Mouse (Mus musculus): ENCODE data around the gene Acsf2. TPM values are rescaled to one million over a fixed set of nuclear protein-coding genes. Genes with fewer than 3 reads are reported as not detected.
A peak's percentile ranks its signal among the peaks of the same experiment; 100 is the strongest.
"Not testable (repeated sequence)": the region's sequence is repeated elsewhere in the genome, so short reads cannot be mapped to it uniquely, and the experiment has no call there.

The Acsf2 gene
- 2.6 and 3.7 TPM in 2 replicates for polyA plus RNA-seq (2016; fragmentation: Nextera tagmentation; extraction: Ambion mirVana)

DNA sequence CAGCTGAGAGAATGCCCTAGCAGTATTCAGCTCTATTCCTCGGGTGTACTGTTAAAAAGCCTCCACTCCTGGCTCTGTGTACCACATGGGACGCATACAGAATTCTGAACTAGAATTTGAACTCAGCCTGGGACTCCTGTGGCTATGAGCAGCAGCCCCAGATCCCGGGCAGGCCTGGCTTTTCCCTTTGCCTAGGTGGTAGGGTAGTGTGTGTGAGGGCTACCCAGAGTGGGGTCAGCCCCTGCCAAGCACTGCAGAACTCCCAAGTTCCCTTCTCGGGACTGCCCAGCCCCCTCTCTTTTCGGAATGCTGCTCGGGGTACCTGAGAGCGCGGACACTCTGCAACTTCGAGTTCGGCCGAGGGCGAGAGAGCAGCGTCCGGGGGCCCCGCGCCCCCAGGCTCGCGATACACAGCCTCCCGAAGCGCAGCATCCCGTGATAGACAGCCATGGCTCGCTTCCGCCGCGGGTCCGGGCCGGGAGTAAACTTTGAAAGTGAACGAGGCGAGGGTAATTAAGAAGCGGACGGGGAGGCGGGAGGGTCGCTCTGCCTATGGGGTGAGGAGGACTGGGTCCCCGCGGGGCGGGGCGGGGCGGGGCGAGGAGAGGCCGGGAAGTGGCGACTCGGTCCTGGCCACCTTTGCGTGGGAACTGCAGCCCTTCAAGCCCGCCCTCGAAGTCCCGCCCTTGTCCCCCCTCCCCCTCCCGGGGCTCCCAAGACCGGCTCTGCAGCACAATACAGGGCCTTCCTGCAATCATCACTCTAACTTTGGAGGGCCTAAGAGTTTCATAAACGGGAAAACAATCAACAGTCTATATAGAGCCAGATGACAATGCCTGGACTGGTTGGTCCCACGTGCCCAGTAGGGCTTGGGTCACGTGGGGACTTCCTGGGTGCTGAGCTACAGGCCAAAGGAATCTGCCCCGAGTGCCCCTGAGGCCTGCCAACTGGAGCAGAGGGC lies at the start of gene Acsf2:
Gene Acsf2, minus strand, starts transcription at position 551 of the 961 bp plus-strand sequence.
- Histone ChIP-seq H3K36me3 (no peaks in the 10 kb centered on the region), H3K27ac (no peak within 1 kb of the TSS), H3K4me2 (replicated peaks) (peak within 1 kb of the TSS; percentile 77), H3K4me1 (peaks cover 5% of the 10 kb centered on the region), H3K4me3 (peak within 1 kb of the TSS; percentile 45), H3K9ac (peak within 1 kb of the TSS; percentile 50), H3K9me3 (no peaks in the 10 kb centered on the region), H3K27me3 (replicated peaks) (no peaks in the 10 kb centered on the region)
- ATAC-seq (ENCODE audit: low FRiP score, low read depth) = peak; percentile 89
- 2% methylated on average over 52 of the region's 52 CpGs for WGBS

DNA sequence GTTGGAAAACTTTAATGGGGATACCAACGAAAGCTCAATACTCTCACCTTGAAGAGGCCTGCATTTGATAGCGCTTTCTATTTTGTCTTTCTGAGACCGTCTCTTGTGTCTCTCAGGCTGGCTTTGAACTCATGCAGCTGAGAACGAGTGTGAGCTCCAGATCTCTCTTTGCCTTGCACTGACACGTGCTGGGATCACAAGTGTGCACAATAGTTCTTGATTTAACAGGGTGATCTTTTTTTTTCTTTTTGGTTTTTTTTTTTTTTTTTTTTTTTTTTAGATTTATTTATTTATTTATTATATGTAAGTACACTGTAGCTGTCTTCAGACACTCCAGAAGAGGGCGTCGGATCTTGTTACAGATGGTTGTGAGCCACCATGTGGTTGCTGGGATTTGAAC lies 49.6 kb upstream of the Acsf2 start:
- H3K4me2 ChIP-seq (replicated peaks); H3K4me3 ChIP-seq; ATAC-seq (ENCODE audit: low FRiP score, low read depth); H3K9ac ChIP-seq; H3K27ac ChIP-seq; H3K9me3 ChIP-seq; H3K27me3 ChIP-seq (replicated peaks): not testable (repeated sequence)
- peaks cover 37% of the 10 kb centered on the region for H3K36me3 ChIP-seq
- peaks cover 10% of the 10 kb centered on the region for H3K4me1 ChIP-seq
- 96% methylated on average over 7 of the region's 7 CpGs for WGBS

DNA sequence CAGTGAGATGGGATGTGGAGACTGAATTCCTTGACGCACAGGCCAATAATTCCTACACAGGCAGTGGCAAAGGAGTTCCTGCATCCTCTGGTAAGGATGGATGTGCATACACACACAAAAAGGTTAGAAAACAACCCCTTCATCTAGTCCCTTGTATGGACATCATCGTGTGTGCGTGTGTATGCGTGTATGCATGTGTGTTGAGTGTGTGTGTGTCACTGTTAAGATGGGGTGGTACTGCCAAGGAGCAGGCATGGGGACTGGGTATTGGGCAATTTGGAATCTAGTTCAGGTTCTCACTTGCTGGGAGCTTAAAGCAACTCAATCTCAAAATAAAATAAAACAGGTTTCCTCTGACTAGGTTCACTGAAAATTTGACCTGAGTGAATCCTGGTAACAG lies 44.8 kb upstream of the Acsf2 start:
- no peak overlapping the region for H3K9ac ChIP-seq
- H3K4me1 ChIP-seq = no peaks in the 10 kb centered on the region
- no peaks in the 10 kb centered on the region for H3K9me3 ChIP-seq
- no peaks in the 10 kb centered on the region for H3K27me3 ChIP-seq (replicated peaks)
- no peak for ATAC-seq (ENCODE audit: low FRiP score, low read depth)
- no peak overlapping the region for H3K4me2 ChIP-seq (replicated peaks)
- H3K36me3 ChIP-seq = peaks cover 84% of the 10 kb centered on the region
- 91% methylated on average over 4 of the region's 4 CpGs for WGBS
- no peak overlapping the region for H3K27ac ChIP-seq
- H3K4me3 ChIP-seq = no peak overlapping the region

DNA sequence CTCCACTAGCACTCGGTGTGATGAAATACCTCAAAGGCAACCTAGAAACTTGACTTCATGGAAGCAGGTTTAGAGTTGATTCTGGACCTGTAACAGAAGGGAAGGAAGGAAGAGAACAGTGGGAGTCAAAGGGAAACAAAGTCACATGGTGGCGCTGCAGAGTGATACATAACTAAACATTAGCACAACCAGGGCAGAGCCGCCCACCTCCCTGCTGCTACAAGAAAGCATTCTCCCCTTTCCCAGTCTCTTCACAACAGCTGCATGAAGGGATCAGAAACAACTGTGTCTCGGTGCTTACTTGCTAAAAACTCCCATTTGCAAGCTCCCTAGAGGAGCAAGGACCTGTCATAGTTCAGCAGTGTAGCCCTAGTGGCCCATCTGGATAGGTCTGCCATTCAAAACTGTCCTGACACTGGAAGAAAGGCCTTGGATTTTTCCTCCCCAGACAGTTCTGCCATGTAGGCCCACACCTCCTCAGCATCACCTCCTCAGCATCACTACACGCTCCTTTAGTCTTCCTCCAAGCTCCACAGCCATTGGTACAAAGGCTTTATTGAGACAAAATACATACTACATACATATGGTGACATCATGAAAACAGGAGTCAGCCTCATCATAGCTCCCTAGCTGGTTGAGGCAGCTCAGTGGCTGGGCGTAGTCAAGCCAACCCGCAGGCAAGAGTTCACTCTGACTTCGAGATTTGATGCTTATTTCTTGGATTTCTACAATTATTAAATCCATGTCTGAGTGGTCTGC lies 43.0 kb upstream of the Acsf2 start:
- Histone ChIP-seq H3K27ac (no peak overlapping the region), H3K4me3 (no peak overlapping the region), H3K9ac (no peak overlapping the region), H3K4me2 (replicated peaks) (no peak overlapping the region), H3K4me1 (no peaks in the 10 kb centered on the region), H3K9me3 (no peaks in the 10 kb centered on the region), H3K36me3 (peaks cover 90% of the 10 kb centered on the region), H3K27me3 (replicated peaks) (no peaks in the 10 kb centered on the region)
- ATAC-seq (ENCODE audit: low FRiP score, low read depth) = no peak
- WGBS = 91% methylated on average over 8 of the region's 8 CpGs

DNA sequence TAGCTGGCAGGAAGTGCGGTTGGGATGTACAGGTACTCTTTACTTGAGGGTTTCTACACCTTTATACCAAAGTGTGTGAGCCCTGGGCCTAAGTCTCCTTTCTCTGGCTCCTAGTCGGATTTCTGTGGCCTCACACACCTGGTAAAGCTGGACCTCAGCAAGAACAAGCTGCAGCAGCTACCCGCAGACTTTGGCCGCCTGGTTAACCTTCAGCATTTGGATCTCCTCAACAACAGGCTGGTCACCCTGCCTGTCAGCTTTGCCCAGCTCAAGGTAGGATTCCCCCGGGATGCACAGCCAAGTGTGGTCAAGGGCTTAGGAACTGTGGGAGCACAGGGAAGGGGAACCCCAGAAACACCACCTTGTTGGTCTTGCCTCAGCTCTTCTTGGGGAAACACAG lies 32.8 kb upstream of the Acsf2 start:
- ATAC-seq (ENCODE audit: low FRiP score, low read depth) = no peak
- H3K9ac ChIP-seq = no peak overlapping the region
- no peak overlapping the region for H3K4me2 ChIP-seq (replicated peaks)
- H3K4me1 ChIP-seq = peaks cover 10% of the 10 kb centered on the region; the same call in 1 of the 2 replicates
- no peaks in the 10 kb centered on the region for H3K9me3 ChIP-seq
- WGBS = 93% methylated on average over 5 of the region's 5 CpGs
- no peaks in the 10 kb centered on the region for H3K27me3 ChIP-seq (replicated peaks)
- no peak overlapping the region for H3K4me3 ChIP-seq
- peaks cover 75% of the 10 kb centered on the region for H3K36me3 ChIP-seq
- no peak overlapping the region for H3K27ac ChIP-seq

DNA sequence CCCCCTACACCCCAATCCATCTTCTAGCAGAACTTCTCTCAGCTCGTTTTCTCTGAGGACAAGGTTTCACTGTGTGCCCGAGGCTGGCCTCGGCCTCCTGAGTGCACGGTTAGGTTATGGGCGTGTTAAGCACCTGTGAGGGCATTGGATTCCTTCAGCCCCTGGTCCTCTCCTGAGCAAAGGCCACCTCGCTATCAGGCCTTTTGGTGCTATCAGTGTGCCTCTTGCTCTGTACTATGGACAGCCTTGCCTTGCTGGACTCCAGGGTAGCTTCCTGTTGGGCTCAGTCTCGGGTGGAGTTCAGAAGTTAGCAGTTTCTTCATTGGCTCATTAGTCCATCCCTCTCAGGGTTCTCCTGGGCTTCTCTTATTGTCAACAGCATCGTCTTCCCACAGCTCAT lies 31.3 kb upstream of the Acsf2 start:
- ATAC-seq (ENCODE audit: low FRiP score, low read depth) = no peak
- Histone ChIP-seq H3K27me3 (replicated peaks) (no peaks in the 10 kb centered on the region), H3K4me3 (no peak overlapping the region), H3K9ac (no peak overlapping the region), H3K36me3 (peaks cover 62% of the 10 kb centered on the region), H3K4me2 (replicated peaks) (no peak overlapping the region), H3K4me1 (peaks cover 10% of the 10 kb centered on the region; the same call in 1 of the 2 replicates), H3K27ac (no peak overlapping the region), H3K9me3 (no peaks in the 10 kb centered on the region)
- WGBS = 93% methylated on average over 8 of the region's 8 CpGs

DNA sequence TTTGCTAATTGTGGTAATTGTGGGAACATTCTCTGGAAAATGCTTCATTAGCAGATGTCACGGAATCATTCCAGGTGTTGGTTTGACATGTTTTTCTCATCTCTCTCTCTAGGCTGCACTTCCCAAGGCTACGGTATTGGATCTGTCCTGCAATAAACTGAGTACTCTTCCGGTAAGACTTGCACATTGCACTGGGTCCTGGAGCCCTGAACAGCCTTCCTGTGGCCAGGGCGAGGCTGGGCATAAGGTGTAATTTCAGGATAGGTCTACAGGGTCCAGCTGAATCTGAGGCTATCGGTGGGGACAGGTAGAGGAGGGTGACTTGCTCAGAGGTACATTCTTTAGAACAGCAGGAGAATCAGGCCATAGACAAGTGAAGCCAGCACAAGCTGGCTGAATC lies 30.3 kb upstream of the Acsf2 start:
- H3K9me3 ChIP-seq = no peaks in the 10 kb centered on the region
- no peak overlapping the region for H3K9ac ChIP-seq
- H3K27me3 ChIP-seq (replicated peaks) = no peaks in the 10 kb centered on the region
- 97% methylated on average over 5 of the region's 5 CpGs for WGBS
- no peak overlapping the region for H3K4me2 ChIP-seq (replicated peaks)
- ATAC-seq (ENCODE audit: low FRiP score, low read depth) = no peak
- H3K4me3 ChIP-seq = no peak overlapping the region
- H3K27ac ChIP-seq = no peak overlapping the region
- peaks cover 51% of the 10 kb centered on the region for H3K36me3 ChIP-seq
- H3K4me1 ChIP-seq = peaks cover 10% of the 10 kb centered on the region; the same call in 1 of the 2 replicates

DNA sequence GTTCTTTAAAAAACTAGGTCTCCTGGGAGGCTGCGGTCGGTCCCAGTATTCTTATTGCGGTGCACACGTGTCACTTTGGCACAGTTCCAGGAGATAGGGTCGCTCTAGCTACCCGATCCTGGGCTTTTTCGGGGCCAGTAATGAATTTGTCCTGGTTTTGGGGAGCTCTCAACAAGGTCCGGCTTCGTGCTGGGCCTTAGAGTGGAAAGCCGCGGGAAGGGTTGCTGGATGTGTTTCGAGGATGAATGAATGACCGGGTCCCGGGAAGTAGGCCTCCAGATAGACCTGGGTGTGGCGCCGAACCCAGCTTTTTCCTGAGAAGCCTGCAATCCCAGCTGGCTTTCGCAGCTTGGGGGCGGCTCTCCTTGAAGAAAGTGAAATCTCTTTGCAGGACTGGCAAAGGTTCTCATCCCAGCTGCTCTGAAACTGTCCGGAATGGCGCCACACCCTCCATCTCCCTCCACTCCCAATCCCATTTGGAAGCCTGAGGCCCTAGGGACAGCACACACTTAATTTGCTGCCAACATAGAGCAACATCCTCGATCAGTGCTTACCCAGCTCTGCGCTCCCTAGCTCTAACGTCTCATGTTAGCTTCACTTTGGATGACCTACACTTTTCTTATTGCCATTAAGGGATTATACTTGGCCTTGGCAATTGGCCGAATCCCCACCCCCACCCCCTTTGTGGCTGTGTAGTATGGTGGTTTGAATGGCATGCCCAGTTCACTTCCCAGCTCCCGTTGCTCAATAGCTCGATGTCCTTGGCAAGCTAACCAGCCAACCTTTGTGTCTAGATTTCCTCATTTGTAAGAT lies 28.7 kb upstream of the Acsf2 start:
- peak overlapping the region; percentile 88 for H3K9ac ChIP-seq
- peaks cover 36% of the 10 kb centered on the region for H3K36me3 ChIP-seq
- H3K4me3 ChIP-seq = peak overlapping the region; percentile 92
- WGBS = 15% methylated on average over 26 of the region's 26 CpGs
- no peak overlapping the region for H3K27ac ChIP-seq
- H3K9me3 ChIP-seq = no peaks in the 10 kb centered on the region
- H3K4me1 ChIP-seq = peaks cover 10% of the 10 kb centered on the region; the same call in 1 of the 2 replicates
- H3K4me2 ChIP-seq (replicated peaks) = peak overlapping the region; percentile 87
- ATAC-seq (ENCODE audit: low FRiP score, low read depth) = peak; percentile 17; the same call in 1 of the 2 replicates
- no peaks in the 10 kb centered on the region for H3K27me3 ChIP-seq (replicated peaks)

DNA sequence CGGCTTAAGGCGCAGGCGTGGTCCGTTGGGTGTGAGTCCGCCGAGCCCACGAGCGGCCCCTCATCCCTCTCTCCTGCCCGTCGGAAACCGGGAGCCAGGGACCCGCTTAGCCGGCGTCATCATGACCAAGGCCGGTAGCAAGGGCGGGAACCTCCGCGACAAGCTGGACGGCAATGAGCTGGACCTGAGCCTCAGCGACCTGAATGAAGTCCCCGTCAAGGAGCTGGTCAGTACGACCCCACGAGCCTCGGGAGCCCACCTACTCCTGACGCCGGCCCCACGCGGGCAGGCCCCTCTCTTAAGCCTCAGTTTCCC lies 28.2 kb upstream of the Acsf2 start:
- ATAC-seq (ENCODE audit: low FRiP score, low read depth) = peak; percentile 56
- H3K4me2 ChIP-seq (replicated peaks) = peak overlapping the region; percentile 87
- peaks cover 30% of the 10 kb centered on the region for H3K36me3 ChIP-seq
- peak overlapping the region; percentile 88 for H3K9ac ChIP-seq
- peaks cover 10% of the 10 kb centered on the region; the same call in 1 of the 2 replicates for H3K4me1 ChIP-seq
- WGBS = 0% methylated on average over 27 of the region's 28 CpGs
- H3K27ac ChIP-seq = no peak overlapping the region
- H3K9me3 ChIP-seq = no peaks in the 10 kb centered on the region
- H3K4me3 ChIP-seq = peak overlapping the region; percentile 92
- H3K27me3 ChIP-seq (replicated peaks) = no peaks in the 10 kb centered on the region

DNA sequence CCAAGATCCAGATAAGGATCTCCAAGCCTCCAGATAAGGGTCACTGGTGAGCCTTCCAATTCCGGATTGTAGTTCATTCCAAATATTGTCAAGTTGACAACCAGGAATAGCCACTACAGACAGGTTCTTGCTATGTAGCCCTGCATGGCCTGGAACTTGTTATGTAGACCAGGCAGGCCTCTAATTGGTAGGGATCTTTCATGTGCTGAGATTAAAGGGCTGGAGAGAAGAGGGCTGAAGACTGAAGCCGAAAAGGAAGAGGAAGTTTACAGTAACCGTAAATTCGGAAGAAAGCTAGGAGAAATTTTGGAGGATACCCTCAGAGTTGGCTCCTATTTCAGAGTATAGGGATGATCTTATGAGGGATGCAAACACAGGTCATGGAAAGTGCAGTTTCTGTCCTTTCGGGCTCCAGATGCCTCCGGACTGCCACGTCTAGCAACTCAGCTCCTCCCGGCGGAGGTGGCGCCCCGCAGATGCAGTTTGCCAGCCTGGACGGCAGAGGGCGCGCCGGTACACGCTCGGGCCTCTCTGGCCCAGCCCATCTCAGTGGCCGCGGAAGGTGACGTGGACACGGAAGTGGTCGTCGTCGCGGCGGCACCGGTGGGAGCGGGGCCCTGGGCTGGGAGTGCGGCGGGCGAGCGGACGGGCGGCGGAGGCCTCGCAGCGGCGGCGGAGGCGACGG lies 27.7 kb upstream of the Acsf2 start, which contains the start of gene Lrrc59:
Gene Lrrc59, plus strand, starts transcription at position 569 of the 685 bp plus-strand sequence.
- Histone ChIP-seq H3K9ac (peak within 1 kb of the TSS; percentile 88), H3K36me3 (peaks cover 25% of the 10 kb centered on the region), H3K27ac (no peak within 1 kb of the TSS), H3K9me3 (no peaks in the 10 kb centered on the region), H3K4me1 (peaks cover 10% of the 10 kb centered on the region; the same call in 1 of the 2 replicates), H3K4me3 (peak within 1 kb of the TSS; percentile 92), H3K4me2 (replicated peaks) (peak within 1 kb of the TSS; percentile 87), H3K27me3 (replicated peaks) (no peaks in the 10 kb centered on the region)
- WGBS = 7% methylated on average over 35 of the region's 41 CpGs
- peak; percentile 94 for ATAC-seq (ENCODE audit: low FRiP score, low read depth)

DNA sequence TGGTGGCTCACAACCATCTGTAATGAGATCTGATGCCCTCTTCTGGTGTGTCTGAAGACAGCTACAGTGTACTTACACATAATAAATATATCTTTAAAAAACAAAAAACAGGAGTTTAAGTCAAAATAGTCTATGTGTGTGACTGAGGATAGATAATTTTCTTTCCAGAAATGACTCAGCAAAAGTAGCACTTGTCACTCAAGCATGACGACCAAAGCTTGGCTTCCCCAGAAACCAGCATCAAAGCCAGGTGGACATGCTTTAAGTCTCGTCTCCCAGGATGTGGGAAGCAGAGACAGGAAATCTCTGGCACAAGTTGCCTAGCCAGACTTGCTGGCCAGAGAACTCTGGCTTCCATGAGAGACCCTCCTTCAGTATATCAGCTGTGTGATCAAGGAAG lies 20.5 kb upstream of the Acsf2 start:
- Histone ChIP-seq H3K27me3 (replicated peaks) (no peaks in the 10 kb centered on the region), H3K9ac (no peak overlapping the region), H3K27ac (no peak overlapping the region), H3K4me3 (no peak overlapping the region), H3K4me1 (no peaks in the 10 kb centered on the region), H3K36me3 (no peaks in the 10 kb centered on the region), H3K9me3 (no peaks in the 10 kb centered on the region), H3K4me2 (replicated peaks) (no peak overlapping the region)
- ATAC-seq (ENCODE audit: low FRiP score, low read depth) = no peak
- 84% methylated on average over 2 of the region's 2 CpGs for WGBS

All from neural tube, embryonic 12.5 days (tissue).